Mouse (Mus musculus) T-helper 2 cell (primary cell): ENCODE data around the gene Tmem192.
"Not testable (repeated sequence)": the region's sequence is repeated elsewhere in the genome, so short reads cannot be mapped to it uniquely, and the experiment has no call there.

ENCODE experiments used
- in situ Hi-C: fragments of 300-600 bp; cut with MboI, MseI; formaldehyde crosslinking; loops from one replicate; pipeline ENCODE4 v1.15.1; 2025; ENCODE audit warnings: high pct_unique_total_duplicates

The Tmem192 gene

GRCm38 (mm10) chr8:64962836-64963235 lies 15.9 kb downstream of the Tmem192 start:
- in situ Hi-C loops = no loop called here

- in situ Hi-C loops = no loop called here
Measured at GRCm38 (mm10) chr8:64983150-64983897, 36.3 kb downstream of the Tmem192 start.

- in situ Hi-C loops = no loop called here
Measured at GRCm38 (mm10) chr8:64987731-64988130, 40.7 kb downstream of the Tmem192 start, which contains the start of gene Trim75. TSS of gene Trim75 (minus strand) at chr8:64987831.

GRCm38 (mm10) chr8:64998806-64999365 lies 51.9 kb downstream of the Tmem192 start:
- in situ Hi-C loops = no loop called here

GRCm38 (mm10) chr8:65007616-65008015 lies 60.6 kb downstream of the Tmem192 start:
- in situ Hi-C loops = not testable (repeated sequence)

- in situ Hi-C loops = no loop called here
Measured at GRCm38 (mm10) chr8:65018423-65018822, 71.4 kb downstream of the Tmem192 start, which contains the start of the genes Trim61 and Trim60. TSS of gene Trim61 (minus strand) at chr8:65018523. TSS of gene Trim60 (minus strand) at chr8:65018584.
